Mouse (Mus musculus) C2C12 (cell line): ENCODE measurements around the gene Coro6. TPM values are rescaled to one million over a fixed set of nuclear protein-coding genes. Genes with fewer than 3 reads are reported as not detected.
A peak's percentile ranks its signal among the peaks of the same experiment; 100 is the strongest.

Source experiments
- H3K27me3 ChIP-seq: one replicate; pipeline ENCODE4 v1.6.1; 2011; ENCODE audit not compliant: control insufficient read depth, insufficient read depth, insufficient read length
- H3K36me3 ChIP-seq: one replicate; pipeline ENCODE4 v1.6.1; 2011; ENCODE audit not compliant: control insufficient read depth, insufficient read depth
- H3K4me3 ChIP-seq: one replicate; pipeline ENCODE4 v1.5.1; 2011; ENCODE audit warnings: mild to moderate bottlenecking, control low read depth; ENCODE audit not compliant: poor library complexity, insufficient read depth, severe bottlenecking
- H3K79me2 ChIP-seq: one replicate; pipeline ENCODE4 v1.6.1; 2011; ENCODE audit not compliant: control insufficient read depth, insufficient read depth
- H3K79me3 ChIP-seq: one replicate; pipeline ENCODE4 v1.6.1; 2011; ENCODE audit warnings: low read depth, control low read depth
- H3ac ChIP-seq: one replicate; pipeline ENCODE3; 2011; ENCODE audit warnings: low read depth; ENCODE audit not compliant: control insufficient read depth, insufficient read length
- CEBPB ChIP-seq: IDR thresholded peaks from one replicate; pipeline ENCODE4 v1.6.1; 2011; ENCODE audit warnings: low read depth, mild to moderate bottlenecking, control low read depth, moderate library complexity
- CTCF ChIP-seq: IDR thresholded peaks from one replicate; pipeline ENCODE4 v1.5.1; 2011; ENCODE audit not compliant: control insufficient read depth, insufficient read depth, insufficient read length
- FOSL1 ChIP-seq: IDR thresholded peaks from one replicate; pipeline ENCODE4 v1.8.0; 2011; ENCODE audit warnings: mild to moderate bottlenecking, low read length; ENCODE audit not compliant: poor library complexity, insufficient read depth, severe bottlenecking
- MAX ChIP-seq: IDR thresholded peaks from one replicate; pipeline ENCODE4 v1.6.1; 2011; ENCODE audit warnings: mild to moderate bottlenecking, control low read depth
- MYOD1 ChIP-seq: IDR thresholded peaks from one replicate; pipeline ENCODE4 v1.6.1; 2011; ENCODE audit warnings: low read depth; ENCODE audit not compliant: control insufficient read depth, insufficient read length
- MYOG ChIP-seq: IDR thresholded peaks from one replicate; pipeline ENCODE4 v1.6.1; 2011; ENCODE audit not compliant: control insufficient read depth, insufficient read length; ENCODE audit errors: extremely low read depth
- USF1 ChIP-seq: IDR thresholded peaks from one replicate; pipeline ENCODE4 v1.6.1; 2011; ENCODE audit warnings: low read depth, mild to moderate bottlenecking, control low read depth, moderate library complexity
- long read RNA-seq, 2 experiments: library from polyadenylated mRNA; unstranded; transcript quantifications; one replicate each; pipeline ENCODE4 v2.0.0; 2019 to 2020
- polyA plus RNA-seq: library from polyadenylated mRNA; unstranded; fragments of >200 nt; fragmentation: generic; extraction: Trizol; gene quantifications from one replicate; pipeline ENCODE4 v1.2.1, GENCODE M21; 2012; ENCODE audit warnings: missing spikeins

Coro6 gene
- polyA plus RNA-seq, result 12.8 TPM
- long read RNA-seq, experiment 1, partial matches to known transcripts, result 1 of 20 reads
- long read RNA-seq, experiment 1, other reads (novel, unspliced or antisense), result 18 of 20 reads
- long read RNA-seq, experiment 2, partial matches to known transcripts, result 1 of 54 reads
- long read RNA-seq, experiment 2, other reads (novel, unspliced or antisense), result 53 of 54 reads

DNA sequence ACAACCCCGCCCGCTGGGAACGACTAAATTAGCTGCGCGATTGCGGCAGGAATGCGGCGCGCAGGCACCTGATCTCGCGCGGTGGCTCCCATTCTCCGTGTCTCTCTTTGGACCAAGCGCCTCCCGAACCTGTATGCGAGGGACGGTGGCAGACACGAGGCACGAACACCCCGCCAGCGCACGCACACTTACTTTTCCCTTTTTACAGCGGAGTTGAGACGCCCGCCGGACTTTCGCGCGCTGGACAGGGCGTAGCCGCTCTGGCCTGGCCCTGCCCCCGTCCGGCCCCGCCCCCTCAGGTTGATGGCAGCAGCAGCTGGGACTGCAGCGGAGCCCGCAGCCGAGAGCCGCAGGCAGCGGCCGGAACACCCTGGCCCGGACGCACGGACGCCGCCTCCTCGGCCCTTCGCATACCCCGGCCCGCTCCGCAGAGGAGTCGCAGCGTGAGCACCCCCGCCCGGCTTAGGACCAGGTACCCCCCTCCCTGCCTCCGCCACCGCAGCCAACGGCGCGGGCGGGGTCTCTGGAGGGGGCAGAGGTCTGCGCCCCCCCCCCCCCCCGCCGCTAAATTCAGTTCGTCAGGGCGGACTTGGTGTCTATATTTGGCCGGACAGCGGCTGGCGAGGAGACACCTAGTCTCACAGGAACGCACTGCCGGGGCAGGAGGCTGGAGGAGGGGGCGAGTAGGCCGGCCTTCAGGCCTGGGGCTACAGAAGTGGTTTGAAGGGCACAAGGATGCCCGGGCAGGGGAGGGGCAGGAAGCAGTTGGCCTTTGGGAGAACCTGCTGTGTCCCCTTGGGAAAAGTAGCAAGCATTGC is at the start of gene Coro6:
Gene Coro6 (plus strand): TSS at position 129 of the 818 bp plus-strand sequence.
- Histone ChIP-seq H3K36me3 (no peaks in the 10 kb centered on the region), H3K79me2 (peaks cover 8% of the 10 kb centered on the region), H3ac (peak within 1 kb of the TSS; percentile 76), H3K27me3 (no peaks in the 10 kb centered on the region), H3K79me3 (peaks cover 4% of the 10 kb centered on the region), H3K4me3 (peak within 1 kb of the TSS; percentile 47)
- TF ChIP-seq MYOD1, result peak; percentile 93
- no peak for TF ChIP-seq CTCF

DNA sequence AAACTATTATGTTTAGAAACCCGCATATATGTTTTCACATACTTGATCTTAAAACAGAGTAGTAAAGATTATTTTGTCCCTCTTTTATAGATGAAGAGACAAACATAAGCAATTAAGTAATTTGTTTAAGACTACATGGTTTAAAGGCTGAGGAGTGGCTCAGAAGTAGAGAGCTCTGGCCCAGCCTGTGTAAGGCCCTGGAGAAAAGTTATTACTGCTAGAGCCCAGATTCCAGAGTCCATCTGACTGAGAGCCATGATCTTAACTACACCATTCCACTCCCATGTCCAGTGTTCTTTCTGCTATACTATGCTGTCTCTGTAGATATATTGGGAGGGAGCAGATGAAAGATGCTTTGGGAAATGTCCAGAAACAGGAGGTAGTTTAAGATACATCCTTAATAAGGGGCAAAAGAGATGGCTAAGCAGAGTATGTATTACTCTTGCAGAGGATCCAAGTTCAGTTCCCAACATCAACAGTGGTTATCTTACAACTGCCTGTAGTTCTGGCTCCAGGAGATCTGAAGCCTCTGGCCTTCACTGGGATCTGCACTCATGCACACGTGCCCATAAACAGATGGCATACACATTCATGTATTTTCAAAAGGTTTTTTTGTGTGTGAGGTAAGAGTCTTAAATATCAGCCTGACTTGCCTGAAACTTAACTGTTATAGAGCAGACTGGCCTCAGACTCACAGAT is 47.9 kb upstream of the Coro6 start:
- Histone ChIP-seq H3K27me3 (no peaks in the 10 kb centered on the region), H3K79me2 (no peaks in the 10 kb centered on the region), H3K79me3 (no peaks in the 10 kb centered on the region), H3K36me3 (peaks cover 5% of the 10 kb centered on the region), H3ac (no peak overlapping the region), H3K4me3 (no peak overlapping the region)
- no peak for TF ChIP-seq MAX
- TF ChIP-seq MYOG, result no peak
- TF ChIP-seq MYOD1, result no peak
- no peak for TF ChIP-seq CTCF
- TF ChIP-seq FOSL1, result no peak
- TF ChIP-seq CEBPB, result no peak
- TF ChIP-seq USF1, result no peak

- H3K79me2 ChIP-seq, result no peaks in the 10 kb centered on the region
- no peak overlapping the region for H3ac ChIP-seq
- H3K27me3 ChIP-seq, result no peaks in the 10 kb centered on the region
- no peak overlapping the region for H3K4me3 ChIP-seq
- H3K36me3 ChIP-seq, result peaks cover 5% of the 10 kb centered on the region
- no peaks in the 10 kb centered on the region for H3K79me3 ChIP-seq
- TF ChIP-seq CEBPB (no peak), FOSL1 (no peak), MYOG (no peak), CTCF (no peak), MAX (no peak), USF1 (no peak), MYOD1 (no peak)
Measured at GRCm38 (mm10) chr11:77416212-77417000, 45.8 kb upstream of the Coro6 start.

- TF ChIP-seq USF1 (no peak), MAX (no peak), CEBPB (no peak), MYOG (no peak), CTCF (no peak), MYOD1 (no peak), FOSL1 (no peak)
- no peaks in the 10 kb centered on the region for H3K79me3 ChIP-seq
- no peaks in the 10 kb centered on the region for H3K79me2 ChIP-seq
- H3K4me3 ChIP-seq, result no peak overlapping the region
- H3ac ChIP-seq, result no peak overlapping the region
- peaks cover 14% of the 10 kb centered on the region for H3K36me3 ChIP-seq
- no peaks in the 10 kb centered on the region for H3K27me3 ChIP-seq
Measured at GRCm38 (mm10) chr11:77418021-77418420, 44.2 kb upstream of the Coro6 start.

DNA sequence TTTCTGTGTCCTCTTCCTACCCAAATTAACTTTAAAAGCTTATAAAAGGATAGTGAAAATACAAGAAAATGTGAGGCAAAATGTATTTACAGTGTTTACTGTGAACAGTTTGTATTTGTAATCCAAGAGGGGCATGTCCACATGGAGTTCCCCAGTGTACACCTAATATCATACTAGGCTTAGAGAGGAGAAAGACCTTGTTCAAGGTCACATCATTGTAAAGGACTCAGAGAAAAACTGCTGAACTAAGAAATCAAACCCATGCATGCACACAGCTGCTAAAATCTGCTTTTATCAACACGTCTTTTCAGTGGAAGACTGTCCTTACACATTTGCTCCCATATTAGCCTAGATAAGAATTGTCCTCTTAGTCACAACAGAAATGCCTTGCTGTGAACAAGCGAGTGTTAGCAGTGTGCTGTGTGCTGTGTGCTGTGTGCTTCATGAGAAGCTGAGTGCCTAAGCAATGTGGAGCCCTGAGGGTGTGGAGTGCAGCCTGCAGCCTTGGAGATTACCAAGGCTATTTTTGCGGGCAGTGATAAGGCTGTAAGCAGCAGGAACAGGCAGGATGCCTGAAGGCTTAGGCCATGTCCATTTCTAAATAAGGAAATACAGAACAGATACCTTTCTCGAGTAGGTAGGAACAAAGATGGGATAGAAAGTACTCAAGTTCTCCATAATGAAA is 38.9 kb upstream of the Coro6 start:
- Histone ChIP-seq H3K79me3 (no peaks in the 10 kb centered on the region), H3K79me2 (no peaks in the 10 kb centered on the region), H3ac (no peak overlapping the region), H3K36me3 (peaks cover 27% of the 10 kb centered on the region), H3K4me3 (no peak overlapping the region), H3K27me3 (no peaks in the 10 kb centered on the region)
- TF ChIP-seq FOSL1, result no peak
- no peak for TF ChIP-seq MAX
- no peak for TF ChIP-seq MYOG
- no peak for TF ChIP-seq CTCF
- TF ChIP-seq MYOD1, result no peak
- TF ChIP-seq USF1, result no peak
- no peak for TF ChIP-seq CEBPB
